Mouse (Mus musculus): ENCODE data around the gene Lrrc4c. TPM values are rescaled to one million over a fixed set of nuclear protein-coding genes. Genes with fewer than 3 reads are reported as not detected.

Lrrc4c gene
- polyA plus RNA-seq, 1 experiment from 2014 or later = 13.4 TPM

- H3K27me3 ChIP-seq = no peaks in the 10 kb centered on the region
- no peak for ATAC-seq (ENCODE audit: low FRiP score)
- H3K4me2 ChIP-seq = no peak overlapping the region
- no peaks in the 10 kb centered on the region for H3K4me1 ChIP-seq
- no peak overlapping the region for H3K27ac ChIP-seq
- no peak overlapping the region for H3K4me3 ChIP-seq (replicated peaks)
- H3K36me3 ChIP-seq (replicated peaks) = no peaks in the 10 kb centered on the region
- H3K9ac ChIP-seq = no peak overlapping the region
- no peaks in the 10 kb centered on the region for H3K9me3 ChIP-seq
Measured at GRCm38 (mm10) chr2:96723395-96723794, 405.4 kb downstream of the Lrrc4c start.

- no peak overlapping the region for H3K4me3 ChIP-seq (replicated peaks)
- ATAC-seq (ENCODE audit: low FRiP score) = no peak
- no peaks in the 10 kb centered on the region for H3K9me3 ChIP-seq
- H3K27ac ChIP-seq = no peak overlapping the region
- no peak overlapping the region for H3K4me2 ChIP-seq
- no peak overlapping the region for H3K9ac ChIP-seq
- no peaks in the 10 kb centered on the region for H3K4me1 ChIP-seq
- no peaks in the 10 kb centered on the region for H3K27me3 ChIP-seq
- no peaks in the 10 kb centered on the region for H3K36me3 ChIP-seq (replicated peaks)
Measured at GRCm38 (mm10) chr2:96736081-96736480, 418.1 kb downstream of the Lrrc4c start.

GRCm38 (mm10) chr2:96755066-96755465, 437.1 kb downstream of the Lrrc4c start:
- H3K27ac ChIP-seq = no peak overlapping the region
- no peaks in the 10 kb centered on the region for H3K4me1 ChIP-seq
- no peak overlapping the region for H3K4me3 ChIP-seq (replicated peaks)
- H3K27me3 ChIP-seq = no peaks in the 10 kb centered on the region
- no peaks in the 10 kb centered on the region for H3K9me3 ChIP-seq
- H3K9ac ChIP-seq = no peak overlapping the region
- ATAC-seq (ENCODE audit: low FRiP score) = no peak
- no peak overlapping the region for H3K4me2 ChIP-seq
- no peaks in the 10 kb centered on the region for H3K36me3 ChIP-seq (replicated peaks)

- Histone ChIP-seq H3K4me3 (replicated peaks) (no peak overlapping the region), H3K27ac (no peak overlapping the region), H3K4me1 (no peaks in the 10 kb centered on the region), H3K27me3 (no peaks in the 10 kb centered on the region), H3K36me3 (replicated peaks) (no peaks in the 10 kb centered on the region), H3K9ac (no peak overlapping the region), H3K4me2 (no peak overlapping the region), H3K9me3 (no peaks in the 10 kb centered on the region)
- WGBS = 72% methylated on average over 1 of the region's 1 CpGs
- no peak for ATAC-seq (ENCODE audit: low FRiP score)
Measured at GRCm38 (mm10) chr2:96757701-96758100, 439.7 kb downstream of the Lrrc4c start.

- 81% methylated on average over 5 of the region's 5 CpGs for WGBS
- H3K4me2 ChIP-seq = no peak overlapping the region
- H3K27ac ChIP-seq = no peak overlapping the region
- H3K4me1 ChIP-seq = no peaks in the 10 kb centered on the region
- no peaks in the 10 kb centered on the region for H3K36me3 ChIP-seq (replicated peaks)
- no peak overlapping the region for H3K4me3 ChIP-seq (replicated peaks)
- no peaks in the 10 kb centered on the region for H3K27me3 ChIP-seq
- no peak for ATAC-seq (ENCODE audit: low FRiP score)
- no peaks in the 10 kb centered on the region for H3K9me3 ChIP-seq
- no peak overlapping the region for H3K9ac ChIP-seq
Measured at GRCm38 (mm10) chr2:96763538-96763937, 445.6 kb downstream of the Lrrc4c start.

- Histone ChIP-seq H3K9ac (no peak overlapping the region), H3K9me3 (no peaks in the 10 kb centered on the region), H3K36me3 (replicated peaks) (no peaks in the 10 kb centered on the region), H3K4me3 (replicated peaks) (no peak overlapping the region), H3K4me2 (no peak overlapping the region), H3K27ac (no peak overlapping the region), H3K27me3 (no peaks in the 10 kb centered on the region), H3K4me1 (no peaks in the 10 kb centered on the region)
- no peak for ATAC-seq (ENCODE audit: low FRiP score)
Measured at GRCm38 (mm10) chr2:96775376-96775775, 457.4 kb downstream of the Lrrc4c start.

- Histone ChIP-seq H3K27me3 (no peaks in the 10 kb centered on the region), H3K4me1 (no peaks in the 10 kb centered on the region), H3K9me3 (no peaks in the 10 kb centered on the region), H3K4me3 (replicated peaks) (no peak overlapping the region), H3K9ac (no peak overlapping the region), H3K27ac (no peak overlapping the region), H3K4me2 (no peak overlapping the region), H3K36me3 (replicated peaks) (no peaks in the 10 kb centered on the region)
- ATAC-seq (ENCODE audit: low FRiP score) = no peak
- WGBS = 44% methylated on average over 6 of the region's 6 CpGs
Measured at GRCm38 (mm10) chr2:96796681-96797385, 478.9 kb downstream of the Lrrc4c start.

- Histone ChIP-seq H3K36me3 (replicated peaks) (no peaks in the 10 kb centered on the region), H3K4me1 (no peaks in the 10 kb centered on the region), H3K4me3 (replicated peaks) (no peak overlapping the region), H3K9ac (no peak overlapping the region), H3K4me2 (no peak overlapping the region), H3K9me3 (no peaks in the 10 kb centered on the region), H3K27me3 (no peaks in the 10 kb centered on the region), H3K27ac (no peak overlapping the region)
- 72% methylated on average over 5 of the region's 5 CpGs for WGBS
- ATAC-seq (ENCODE audit: low FRiP score) = no peak
Measured at GRCm38 (mm10) chr2:96850839-96851396, 532.9 kb downstream of the Lrrc4c start.

GRCm38 (mm10) chr2:96853797-96854196, 535.8 kb downstream of the Lrrc4c start:
- no peak for ATAC-seq (ENCODE audit: low FRiP score)
- Histone ChIP-seq H3K9ac (no peak overlapping the region), H3K9me3 (no peaks in the 10 kb centered on the region), H3K4me3 (replicated peaks) (no peak overlapping the region), H3K27ac (no peak overlapping the region), H3K4me1 (no peaks in the 10 kb centered on the region), H3K27me3 (no peaks in the 10 kb centered on the region), H3K4me2 (no peak overlapping the region), H3K36me3 (replicated peaks) (no peaks in the 10 kb centered on the region)
- WGBS = 86% methylated on average over 1 of the region's 1 CpGs

- H3K4me3 ChIP-seq (replicated peaks) = no peak overlapping the region
- no peaks in the 10 kb centered on the region for H3K36me3 ChIP-seq (replicated peaks)
- H3K27ac ChIP-seq = no peak overlapping the region
- no peak overlapping the region for H3K4me2 ChIP-seq
- H3K9me3 ChIP-seq = no peaks in the 10 kb centered on the region
- no peak overlapping the region for H3K9ac ChIP-seq
- no peak for ATAC-seq (ENCODE audit: low FRiP score)
- H3K27me3 ChIP-seq = no peaks in the 10 kb centered on the region
- H3K4me1 ChIP-seq = no peaks in the 10 kb centered on the region
- 88% methylated on average over 1 of the region's 1 CpGs for WGBS
Measured at GRCm38 (mm10) chr2:96876062-96876461, 558.1 kb downstream of the Lrrc4c start.

GRCm38 (mm10) chr2:96949531-96949930, 631.6 kb downstream of the Lrrc4c start:
- no peak overlapping the region for H3K4me2 ChIP-seq
- H3K9ac ChIP-seq = no peak overlapping the region
- no peaks in the 10 kb centered on the region for H3K4me1 ChIP-seq
- no peak for ATAC-seq (ENCODE audit: low FRiP score)
- no peaks in the 10 kb centered on the region for H3K9me3 ChIP-seq
- no peaks in the 10 kb centered on the region for H3K36me3 ChIP-seq (replicated peaks)
- H3K27ac ChIP-seq = no peak overlapping the region
- no peaks in the 10 kb centered on the region for H3K27me3 ChIP-seq
- WGBS = 86% methylated on average over 3 of the region's 3 CpGs
- H3K4me3 ChIP-seq (replicated peaks) = no peak overlapping the region

GRCm38 (mm10) chr2:96999521-96999920, 681.6 kb downstream of the Lrrc4c start:
- Histone ChIP-seq H3K9ac (no peak overlapping the region), H3K27ac (no peak overlapping the region)

GRCm38 (mm10) chr2:97018319-97018718, 700.4 kb downstream of the Lrrc4c start:
- Histone ChIP-seq H3K4me1 (no peaks in the 10 kb centered on the region), H3K4me2 (no peak overlapping the region), H3K4me3 (replicated peaks) (no peak overlapping the region), H3K9ac (no peak overlapping the region), H3K27me3 (no peaks in the 10 kb centered on the region), H3K27ac (no peak overlapping the region), H3K9me3 (no peaks in the 10 kb centered on the region), H3K36me3 (replicated peaks) (no peaks in the 10 kb centered on the region)
- WGBS = 79% methylated on average over 3 of the region's 3 CpGs
- ATAC-seq (ENCODE audit: low FRiP score) = no peak

More at GRCm38 (mm10) chr2:96999521-96999920, 681.6 kb downstream of the Lrrc4c start:
- Histone ChIP-seq H3K4me3 (replicated peaks) (no peak overlapping the region), H3K4me2 (no peak overlapping the region), H3K27me3 (no peaks in the 10 kb centered on the region), H3K9me3 (no peaks in the 10 kb centered on the region), H3K36me3 (replicated peaks) (no peaks in the 10 kb centered on the region), H3K4me1 (no peaks in the 10 kb centered on the region)
- ATAC-seq (ENCODE audit: low FRiP score) = no peak

Data from forebrain, embryonic 12.5 days (tissue).